Mouse (Mus musculus) kidney, embryonic 16.5 days (tissue): ENCODE results near the gene Tcl1b2. TPM values are rescaled to one million over a fixed set of nuclear protein-coding genes. Genes with fewer than 3 reads are reported as not detected.

Source experiments
- ATAC-seq: fragments of 200-750 bp; cut with Nextera tagmentation; 2 replicates; pipeline ENCODE4 v1.8.0; 2017; ENCODE audit warnings: moderate TSS enrichment; ENCODE audit not compliant: low FRiP score, low TSS enrichment
- H3K27ac ChIP-seq: fragments of 300-500 bp; sonication (generic); 2 replicates; pipeline ENCODE4 v1.5.1; 2014; ENCODE audit warnings: low read length
- H3K27me3 ChIP-seq: fragments of 300-500 bp; sonication (generic); 2 replicates; pipeline ENCODE4 v1.6.1; 2014; ENCODE audit warnings: low read length, control low read depth, mixed read lengths; ENCODE audit not compliant: insufficient read depth
- H3K36me3 ChIP-seq: fragments of 300-500 bp; sonication (generic); 2 replicates; pipeline ENCODE4 v1.6.1; 2014; ENCODE audit warnings: low read length, control low read depth, mixed read lengths; ENCODE audit not compliant: insufficient read depth
- H3K4me1 ChIP-seq: fragments of 300-500 bp; sonication (generic); 2 replicates; pipeline ENCODE4 v1.6.1; 2014; ENCODE audit warnings: low read length, control low read depth, mixed read lengths; ENCODE audit not compliant: insufficient read depth
- H3K4me2 ChIP-seq: fragments of 300-500 bp; sonication (generic); replicated peaks from 2 replicates; pipeline ENCODE4 v1.6.1; 2014; ENCODE audit warnings: low read depth, low read length
- H3K4me3 ChIP-seq: fragments of 300-500 bp; sonication (generic); 2 replicates; pipeline ENCODE4 v1.5.1; 2014; ENCODE audit warnings: mild to moderate bottlenecking, low read length
- H3K9ac ChIP-seq: fragments of 300-500 bp; sonication (generic); replicated peaks from 2 replicates; pipeline ENCODE4 v1.6.1; 2014; ENCODE audit warnings: low read length
- H3K9me3 ChIP-seq: fragments of 300-500 bp; sonication (generic); 2 replicates; pipeline ENCODE4 v1.6.1; 2016; ENCODE audit warnings: low read length, control low read depth
- WGBS: fragments of 180-500 bp; shearing (Covaris S2); extraction: QIAGEN DNeasy Blood & Tissue Kit; methylation state at CpG from one replicate; pipeline ENCODE4 v1.1.7; 2014; 5-methylcytosine and 5-hydroxymethylcytosine counted together
- polyA plus RNA-seq: library from polyadenylated mRNA; unstranded; fragments of >200 nt; fragmentation: Nextera tagmentation; extraction: Ambion mirVana; gene quantifications from 2 replicates; pipeline ENCODE4 v1.2.1, GENCODE M21; 2015

Tcl1b2 gene
- not detected in 2 replicates for polyA plus RNA-seq

GRCm38 (mm10) chr12:105145714-105146113 lies at the start of gene Tcl1b2:
Gene Tcl1b2 (plus strand): TSS chr12:105146014.
- 80% methylated on average over 3 of the region's 3 CpGs for WGBS
- Histone ChIP-seq H3K27me3 (no peaks in the 10 kb centered on the region), H3K36me3 (no peaks in the 10 kb centered on the region), H3K4me3 (no peak within 1 kb of the TSS), H3K4me2 (no peak within 1 kb of the TSS), H3K27ac (no peak within 1 kb of the TSS), H3K9me3 (no peaks in the 10 kb centered on the region), H3K4me1 (no peaks in the 10 kb centered on the region), H3K9ac (no peak within 1 kb of the TSS)
- ATAC-seq, result no peak

- Histone ChIP-seq H3K9ac (no peak overlapping the region), H3K36me3 (no peaks in the 10 kb centered on the region), H3K4me3 (no peak overlapping the region), H3K4me2 (no peak overlapping the region), H3K4me1 (no peaks in the 10 kb centered on the region), H3K27me3 (no peaks in the 10 kb centered on the region), H3K27ac (no peak overlapping the region), H3K9me3 (no peaks in the 10 kb centered on the region)
- 35% methylated on average over 9 of the region's 9 CpGs for WGBS
- no peak for ATAC-seq
Measured at GRCm38 (mm10) chr12:105099466-105100044, 46.3 kb upstream of the Tcl1b2 start.

GRCm38 (mm10) chr12:105102901-105103300 lies 42.9 kb upstream of the Tcl1b2 start:
- Histone ChIP-seq H3K36me3 (no peaks in the 10 kb centered on the region), H3K4me1 (no peaks in the 10 kb centered on the region), H3K9me3 (no peaks in the 10 kb centered on the region), H3K27me3 (no peaks in the 10 kb centered on the region), H3K4me2 (no peak overlapping the region), H3K27ac (no peak overlapping the region), H3K9ac (no peak overlapping the region), H3K4me3 (no peak overlapping the region)
- 57% methylated on average over 8 of the region's 8 CpGs for WGBS
- ATAC-seq, result no peak

- WGBS, result 6% methylated on average over 4 of the region's 4 CpGs
- H3K4me1 ChIP-seq, result no peaks in the 10 kb centered on the region
Measured at GRCm38 (mm10) chr12:105104036-105104435, 41.8 kb upstream of the Tcl1b2 start.

GRCm38 (mm10) chr12:105105326-105105725 lies 40.5 kb upstream of the Tcl1b2 start:
- Histone ChIP-seq H3K9me3 (no peaks in the 10 kb centered on the region), H3K9ac (no peak overlapping the region), H3K36me3 (no peaks in the 10 kb centered on the region), H3K4me3 (no peak overlapping the region), H3K27me3 (no peaks in the 10 kb centered on the region), H3K27ac (no peak overlapping the region), H3K4me1 (no peaks in the 10 kb centered on the region), H3K4me2 (no peak overlapping the region)
- WGBS, result 84% methylated on average over 5 of the region's 5 CpGs
- no peak for ATAC-seq

More at GRCm38 (mm10) chr12:105104036-105104435, 41.8 kb upstream of the Tcl1b2 start:
- Histone ChIP-seq H3K27ac (no peak overlapping the region), H3K36me3 (no peaks in the 10 kb centered on the region), H3K9me3 (no peaks in the 10 kb centered on the region), H3K4me3 (no peak overlapping the region), H3K27me3 (no peaks in the 10 kb centered on the region), H3K4me2 (no peak overlapping the region), H3K9ac (no peak overlapping the region)
- no peak for ATAC-seq

GRCm38 (mm10) chr12:105108856-105109255 lies 37.0 kb upstream of the Tcl1b2 start:
- ATAC-seq, result no peak
- Histone ChIP-seq H3K9me3 (no peaks in the 10 kb centered on the region), H3K4me2 (no peak overlapping the region), H3K4me1 (peaks cover 6% of the 10 kb centered on the region; the same call in 1 of the 2 replicates), H3K9ac (no peak overlapping the region), H3K27me3 (no peaks in the 10 kb centered on the region), H3K36me3 (no peaks in the 10 kb centered on the region), H3K27ac (no peak overlapping the region), H3K4me3 (no peak overlapping the region)
- WGBS, result 95% methylated on average over 4 of the region's 4 CpGs

- 48% methylated on average over 3 of the region's 3 CpGs for WGBS
- ATAC-seq, result no peak; the same call in 1 of the 2 replicates
Measured at GRCm38 (mm10) chr12:105109406-105109805, 36.4 kb upstream of the Tcl1b2 start.

GRCm38 (mm10) chr12:105109812-105110211 lies 36.0 kb upstream of the Tcl1b2 start:
- H3K27me3 ChIP-seq, result no peaks in the 10 kb centered on the region
- H3K4me1 ChIP-seq, result peaks cover 6% of the 10 kb centered on the region; the same call in 1 of the 2 replicates
- no peak overlapping the region for H3K4me3 ChIP-seq
- H3K27ac ChIP-seq, result no peak overlapping the region
- no peaks in the 10 kb centered on the region for H3K9me3 ChIP-seq
- no peak overlapping the region for H3K9ac ChIP-seq
- no peak for ATAC-seq
- H3K36me3 ChIP-seq, result no peaks in the 10 kb centered on the region
- 65% methylated on average over 4 of the region's 4 CpGs for WGBS
- H3K4me2 ChIP-seq, result no peak overlapping the region

More at GRCm38 (mm10) chr12:105109406-105109805, 36.4 kb upstream of the Tcl1b2 start:
- Histone ChIP-seq H3K9ac (no peak overlapping the region), H3K27ac (no peak overlapping the region), H3K4me3 (no peak overlapping the region), H3K4me1 (peaks cover 6% of the 10 kb centered on the region; the same call in 1 of the 2 replicates), H3K4me2 (no peak overlapping the region), H3K27me3 (no peaks in the 10 kb centered on the region), H3K36me3 (no peaks in the 10 kb centered on the region), H3K9me3 (no peaks in the 10 kb centered on the region)

GRCm38 (mm10) chr12:105112321-105112988 lies 33.4 kb upstream of the Tcl1b2 start:
- H3K4me2 ChIP-seq, result no peak overlapping the region
- no peak; the same call in 1 of the 2 replicates for ATAC-seq
- WGBS, result 33% methylated on average over 13 of the region's 13 CpGs

GRCm38 (mm10) chr12:105116648-105117047 lies 29.2 kb upstream of the Tcl1b2 start:
- H3K27ac ChIP-seq, result no peak overlapping the region
- WGBS, result 93% methylated on average over 1 of the region's 1 CpGs
- ATAC-seq, result no peak

More at GRCm38 (mm10) chr12:105112321-105112988, 33.4 kb upstream of the Tcl1b2 start:
- Histone ChIP-seq H3K9me3 (no peaks in the 10 kb centered on the region), H3K4me3 (no peak overlapping the region), H3K9ac (no peak overlapping the region), H3K36me3 (no peaks in the 10 kb centered on the region), H3K4me1 (peaks cover 6% of the 10 kb centered on the region; the same call in 1 of the 2 replicates), H3K27ac (no peak overlapping the region), H3K27me3 (no peaks in the 10 kb centered on the region)

More at GRCm38 (mm10) chr12:105116648-105117047, 29.2 kb upstream of the Tcl1b2 start:
- Histone ChIP-seq H3K4me3 (no peak overlapping the region), H3K4me1 (peaks cover 6% of the 10 kb centered on the region; the same call in 1 of the 2 replicates), H3K4me2 (no peak overlapping the region), H3K9ac (no peak overlapping the region), H3K27me3 (no peaks in the 10 kb centered on the region), H3K9me3 (no peaks in the 10 kb centered on the region), H3K36me3 (no peaks in the 10 kb centered on the region)
